Mouse (Mus musculus): ENCODE data around the gene Bcap29.

DNA sequence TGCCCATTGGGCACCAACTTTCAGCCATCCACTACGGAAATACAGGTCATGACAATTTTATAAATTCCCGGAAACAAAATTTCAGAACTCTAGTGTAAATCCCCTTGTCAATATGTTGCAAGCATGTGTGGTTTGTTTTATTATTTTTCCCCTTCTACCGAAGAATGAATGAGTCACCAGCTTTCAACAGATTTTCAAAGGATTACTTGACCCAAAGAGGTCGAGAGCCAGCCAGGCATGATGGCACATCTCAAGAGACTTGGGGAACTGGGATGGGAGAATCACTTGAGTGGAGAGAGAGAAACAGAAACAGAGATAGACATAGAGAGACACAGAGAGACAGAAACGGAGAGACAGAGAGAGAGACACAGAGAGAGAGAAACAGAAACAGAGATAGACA lies 73.7 kb downstream of the Bcap29 start:
- TF ChIP-seq MAX (IDR thresholded peaks at IDR 0.05), result no peak
- no peak for TF ChIP-seq CTCF (IDR thresholded peaks at IDR 0.05; ENCODE audit: control insufficient read depth, insufficient read depth, insufficient read length)
- no peak for TF ChIP-seq CEBPB (IDR thresholded peaks at IDR 0.05; ENCODE audit: low read depth)

Measured in C2C12 (cell line).